Mouse (Mus musculus): ENCODE results near the gene Tiprl. TPM values are rescaled to one million over a fixed set of nuclear protein-coding genes. Genes with fewer than 3 reads are reported as not detected.

Gene Tiprl
- polyA plus RNA-seq, 1 experiment = 34.7 TPM

DNA sequence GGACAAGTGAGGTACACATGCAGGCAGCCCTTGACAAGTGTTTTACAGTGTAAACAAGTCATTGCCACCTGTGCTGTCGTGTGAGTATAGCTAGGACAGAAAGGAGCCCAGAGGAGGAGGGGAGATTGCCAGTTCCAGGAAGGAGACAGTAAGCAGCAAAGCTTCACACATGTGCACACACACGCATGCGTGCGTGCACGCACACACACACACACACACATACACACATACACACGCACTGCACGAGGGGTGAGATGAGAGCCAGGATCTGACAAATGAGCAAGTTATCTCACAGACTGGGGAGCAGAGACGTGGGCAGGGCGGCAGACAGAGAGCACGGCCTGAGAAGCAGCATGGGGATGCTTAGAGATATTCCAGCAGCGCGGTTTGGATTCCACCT, 50.3 kb downstream of the Tiprl start:
- Histone ChIP-seq H3K27ac (ENCODE audit: control insufficient read depth, insufficient read depth, low read length) (no peak overlapping the region; the same call in 1 of the 2 replicates), H3K4me1 (replicated peaks; ENCODE audit: control insufficient read depth, insufficient read depth, low read length) (peaks cover 34% of the 10 kb centered on the region), H3K27me3 (ENCODE audit: control insufficient read depth, insufficient read depth, low read length) (no peaks in the 10 kb centered on the region), H3K36me3 (ENCODE audit: control insufficient read depth, insufficient read depth, low read length) (peaks cover 40% of the 10 kb centered on the region), H3K4me3 (ENCODE audit: control insufficient read depth, insufficient read depth, low read length) (no peak overlapping the region)
- TF ChIP-seq CTCF (IDR thresholded peaks at IDR 0.05; ENCODE audit: borderline replicate concordance, control insufficient read depth, extremely low read depth, insufficient read depth, low read length, poor library complexity) (no peak), POLR2A (IDR thresholded peaks at IDR 0.05; ENCODE audit: control insufficient read depth, extremely low read depth, insufficient read depth, low read length, poor library complexity) (no peak)
- no peak for DNase-seq
- WGBS = 94% methylated on average over 12 of the region's 12 CpGs

DNA sequence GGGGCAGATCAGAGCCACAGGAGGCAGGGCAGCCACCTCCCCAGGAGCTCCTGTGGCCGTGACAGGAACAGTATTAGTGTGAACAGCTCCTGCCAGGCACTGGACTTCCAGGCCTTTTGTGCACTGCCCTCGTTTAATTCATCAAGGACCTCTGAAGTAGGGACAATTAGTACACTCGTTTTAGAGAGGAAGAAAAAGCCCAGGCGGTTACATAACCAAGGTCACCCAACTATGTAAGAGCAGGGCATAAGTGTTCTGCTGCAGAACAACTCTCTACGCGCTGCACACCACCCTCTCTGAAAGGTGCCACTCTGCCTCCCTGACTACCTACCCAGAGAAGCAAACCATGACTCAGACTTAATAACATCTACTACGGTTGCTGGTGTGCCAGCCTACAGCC, 51.7 kb downstream of the Tiprl start:
- Histone ChIP-seq H3K4me1 (replicated peaks; ENCODE audit: control insufficient read depth, insufficient read depth, low read length) (peaks cover 29% of the 10 kb centered on the region), H3K4me3 (ENCODE audit: control insufficient read depth, insufficient read depth, low read length) (no peak overlapping the region), H3K27me3 (ENCODE audit: control insufficient read depth, insufficient read depth, low read length) (no peaks in the 10 kb centered on the region), H3K36me3 (ENCODE audit: control insufficient read depth, insufficient read depth, low read length) (peaks cover 43% of the 10 kb centered on the region), H3K27ac (ENCODE audit: control insufficient read depth, insufficient read depth, low read length) (no peak overlapping the region)
- no peak for DNase-seq
- TF ChIP-seq POLR2A (IDR thresholded peaks at IDR 0.05; ENCODE audit: control insufficient read depth, extremely low read depth, insufficient read depth, low read length, poor library complexity) (no peak), CTCF (IDR thresholded peaks at IDR 0.05; ENCODE audit: borderline replicate concordance, control insufficient read depth, extremely low read depth, insufficient read depth, low read length, poor library complexity) (no peak)
- 90% methylated on average over 7 of the region's 7 CpGs for WGBS

DNA sequence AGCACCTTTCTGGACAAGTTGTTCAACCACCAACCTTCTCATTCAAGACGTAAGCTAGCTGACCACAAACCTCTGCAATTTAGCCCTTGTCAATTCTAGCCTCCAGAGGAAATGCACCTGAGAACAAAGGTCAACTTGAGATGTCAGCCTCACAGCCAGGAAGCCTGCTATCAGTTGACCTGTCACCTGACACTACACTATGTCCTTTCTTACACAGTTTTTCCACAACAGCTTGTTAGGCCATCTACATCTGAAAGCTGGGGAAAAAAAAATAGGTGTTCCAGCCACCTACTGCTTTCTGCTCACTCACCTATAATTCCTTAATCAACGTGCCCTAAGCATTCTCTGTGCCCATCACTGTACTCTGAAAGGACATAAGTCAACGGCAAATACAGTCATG, 52.6 kb downstream of the Tiprl start:
- 89% methylated on average over 3 of the region's 3 CpGs for WGBS
- DNase-seq = no peak

DNA sequence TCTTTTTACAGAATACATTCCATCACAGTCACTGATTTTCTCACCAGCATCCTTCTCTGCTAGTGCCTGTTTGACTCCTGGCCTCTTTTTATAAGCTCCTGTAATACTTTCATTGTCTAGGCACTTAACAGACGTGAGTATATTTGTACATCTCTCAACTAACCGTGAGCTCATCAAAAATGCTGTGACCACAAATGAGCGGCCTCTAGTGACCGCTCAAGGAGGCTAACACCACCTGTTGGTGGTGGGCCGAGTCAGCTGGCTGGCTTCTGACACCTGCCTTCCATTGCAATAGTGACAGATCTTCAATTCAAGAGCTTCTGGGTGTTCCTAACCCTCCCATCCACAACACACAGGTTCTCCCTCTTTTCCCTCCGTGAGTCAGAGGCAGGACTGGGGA, 53.4 kb downstream of the Tiprl start:
- WGBS = 92% methylated on average over 6 of the region's 6 CpGs
- DNase-seq = no peak
- Histone ChIP-seq H3K4me1 (replicated peaks; ENCODE audit: control insufficient read depth, insufficient read depth, low read length) (peaks cover 15% of the 10 kb centered on the region), H3K27ac (ENCODE audit: control insufficient read depth, insufficient read depth, low read length) (no peak overlapping the region), H3K36me3 (ENCODE audit: control insufficient read depth, insufficient read depth, low read length) (peaks cover 48% of the 10 kb centered on the region), H3K4me3 (ENCODE audit: control insufficient read depth, insufficient read depth, low read length) (no peak overlapping the region), H3K27me3 (ENCODE audit: control insufficient read depth, insufficient read depth, low read length) (no peaks in the 10 kb centered on the region)
- TF ChIP-seq POLR2A (IDR thresholded peaks at IDR 0.05; ENCODE audit: control insufficient read depth, extremely low read depth, insufficient read depth, low read length, poor library complexity) (no peak), CTCF (IDR thresholded peaks at IDR 0.05; ENCODE audit: borderline replicate concordance, control insufficient read depth, extremely low read depth, insufficient read depth, low read length, poor library complexity) (no peak)

More for the DNA sequence above, 52.6 kb downstream of the Tiprl start:
- Histone ChIP-seq H3K4me3 (ENCODE audit: control insufficient read depth, insufficient read depth, low read length) (no peak overlapping the region), H3K36me3 (ENCODE audit: control insufficient read depth, insufficient read depth, low read length) (peaks cover 43% of the 10 kb centered on the region), H3K4me1 (replicated peaks; ENCODE audit: control insufficient read depth, insufficient read depth, low read length) (peaks cover 22% of the 10 kb centered on the region), H3K27me3 (ENCODE audit: control insufficient read depth, insufficient read depth, low read length) (no peaks in the 10 kb centered on the region), H3K27ac (ENCODE audit: control insufficient read depth, insufficient read depth, low read length) (no peak overlapping the region)
- TF ChIP-seq CTCF (IDR thresholded peaks at IDR 0.05; ENCODE audit: borderline replicate concordance, control insufficient read depth, extremely low read depth, insufficient read depth, low read length, poor library complexity) = no peak
- no peak for TF ChIP-seq POLR2A (IDR thresholded peaks at IDR 0.05; ENCODE audit: control insufficient read depth, extremely low read depth, insufficient read depth, low read length, poor library complexity)

DNA sequence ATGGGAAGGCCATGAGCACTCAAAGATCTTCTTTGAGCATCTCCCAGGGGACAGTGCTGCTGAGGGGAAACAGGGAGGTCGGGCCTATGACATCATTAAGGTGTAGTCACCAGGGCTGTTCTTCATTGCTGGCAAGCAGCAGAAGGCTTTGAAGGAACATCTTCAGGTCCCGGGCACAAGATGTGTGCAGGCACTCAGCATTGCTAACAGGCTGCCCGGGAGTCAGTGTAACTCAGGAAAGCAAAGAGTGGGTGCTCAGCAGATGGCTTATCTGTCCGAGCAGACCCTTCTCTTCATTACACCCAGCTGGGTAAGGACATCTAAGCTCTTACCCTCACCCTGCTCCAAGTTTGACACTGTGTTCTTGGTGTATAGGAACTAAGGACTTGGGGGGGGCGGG, 57.5 kb downstream of the Tiprl start:
- TF ChIP-seq POLR2A (IDR thresholded peaks at IDR 0.05; ENCODE audit: control insufficient read depth, extremely low read depth, insufficient read depth, low read length, poor library complexity) = no peak
- no peak for TF ChIP-seq CTCF (IDR thresholded peaks at IDR 0.05; ENCODE audit: borderline replicate concordance, control insufficient read depth, extremely low read depth, insufficient read depth, low read length, poor library complexity)
- peaks cover 17% of the 10 kb centered on the region for H3K4me1 ChIP-seq (replicated peaks; ENCODE audit: control insufficient read depth, insufficient read depth, low read length)
- no peak overlapping the region for H3K27ac ChIP-seq (ENCODE audit: control insufficient read depth, insufficient read depth, low read length)
- H3K36me3 ChIP-seq (ENCODE audit: control insufficient read depth, insufficient read depth, low read length) = peaks cover 42% of the 10 kb centered on the region
- DNase-seq = no peak
- 94% methylated on average over 5 of the region's 5 CpGs for WGBS
- H3K4me3 ChIP-seq (ENCODE audit: control insufficient read depth, insufficient read depth, low read length) = no peak overlapping the region
- no peaks in the 10 kb centered on the region for H3K27me3 ChIP-seq (ENCODE audit: control insufficient read depth, insufficient read depth, low read length)

DNA sequence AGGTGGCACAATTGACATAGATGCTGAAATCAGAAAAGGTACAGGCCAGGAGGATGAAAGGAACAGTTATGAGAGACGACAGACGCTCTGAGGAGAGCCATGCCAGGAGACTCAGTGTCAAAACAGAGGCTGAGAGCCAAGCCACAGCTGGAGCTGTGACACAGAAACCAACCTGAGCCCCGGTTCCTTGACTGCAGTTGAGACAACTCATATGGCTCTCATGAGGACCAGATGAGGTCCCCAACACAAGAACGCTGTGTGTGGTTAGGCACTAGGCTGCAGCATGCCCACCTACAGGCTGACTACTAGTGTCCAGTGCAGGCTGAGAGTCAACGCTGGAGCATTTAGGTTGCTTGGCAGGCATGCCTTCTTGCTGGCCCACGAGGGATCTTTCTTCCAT, 58.7 kb downstream of the Tiprl start:
- 92% methylated on average over 6 of the region's 6 CpGs for WGBS
- Histone ChIP-seq H3K27ac (ENCODE audit: control insufficient read depth, insufficient read depth, low read length) (no peak overlapping the region), H3K4me3 (ENCODE audit: control insufficient read depth, insufficient read depth, low read length) (no peak overlapping the region), H3K27me3 (ENCODE audit: control insufficient read depth, insufficient read depth, low read length) (no peaks in the 10 kb centered on the region), H3K36me3 (ENCODE audit: control insufficient read depth, insufficient read depth, low read length) (peaks cover 31% of the 10 kb centered on the region), H3K4me1 (replicated peaks; ENCODE audit: control insufficient read depth, insufficient read depth, low read length) (peaks cover 17% of the 10 kb centered on the region)
- TF ChIP-seq CTCF (IDR thresholded peaks at IDR 0.05; ENCODE audit: borderline replicate concordance, control insufficient read depth, extremely low read depth, insufficient read depth, low read length, poor library complexity) = no peak
- TF ChIP-seq POLR2A (IDR thresholded peaks at IDR 0.05; ENCODE audit: control insufficient read depth, extremely low read depth, insufficient read depth, low read length, poor library complexity) = no peak
- no peak for DNase-seq

DNA sequence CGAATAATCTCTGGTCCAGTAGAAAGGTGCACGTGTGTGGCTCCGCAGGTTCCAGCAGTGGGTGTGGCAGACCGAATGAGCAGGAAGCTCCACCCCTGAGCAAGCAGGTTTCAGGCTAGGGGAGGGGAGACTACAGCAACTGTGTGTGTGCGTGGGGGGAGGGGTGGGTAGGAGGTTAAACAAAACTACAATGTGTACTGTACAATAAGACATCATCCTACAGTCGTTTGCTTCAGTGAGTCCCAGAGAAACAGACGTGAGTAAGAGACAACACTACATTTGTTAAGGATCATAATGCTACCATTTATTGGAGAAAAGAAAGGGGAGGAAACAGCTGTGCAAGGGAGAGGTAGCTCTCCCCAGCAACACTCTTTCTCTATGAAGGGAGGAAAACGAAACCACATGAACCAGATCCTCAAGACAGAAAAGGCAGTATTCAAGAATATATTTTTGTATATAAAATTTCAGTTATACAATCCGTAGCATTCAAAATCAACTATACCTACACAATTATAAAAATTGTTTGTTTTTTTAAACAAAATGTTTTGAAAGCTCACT, 62.7 kb downstream of the Tiprl start:
- DNase-seq = no peak
- H3K27ac ChIP-seq (ENCODE audit: control insufficient read depth, insufficient read depth, low read length) = peak overlapping the region; percentile 99
- peaks cover 24% of the 10 kb centered on the region for H3K4me1 ChIP-seq (replicated peaks; ENCODE audit: control insufficient read depth, insufficient read depth, low read length)
- 6% methylated on average over 8 of the region's 9 CpGs for WGBS
- no peak overlapping the region for H3K4me3 ChIP-seq (ENCODE audit: control insufficient read depth, insufficient read depth, low read length)
- peaks cover 15% of the 10 kb centered on the region for H3K36me3 ChIP-seq (ENCODE audit: control insufficient read depth, insufficient read depth, low read length)
- no peaks in the 10 kb centered on the region for H3K27me3 ChIP-seq (ENCODE audit: control insufficient read depth, insufficient read depth, low read length)
- TF ChIP-seq CTCF (IDR thresholded peaks at IDR 0.05; ENCODE audit: borderline replicate concordance, control insufficient read depth, extremely low read depth, insufficient read depth, low read length, poor library complexity) (no peak), POLR2A (IDR thresholded peaks at IDR 0.05; ENCODE audit: control insufficient read depth, extremely low read depth, insufficient read depth, low read length, poor library complexity) (no peak)
